ENCODE assay signal across 8 mouse cellular contexts in genomic region chr3:88141439-88141786, GRCm38 (mm10). TPM values are rescaled to one million over a fixed set of nuclear protein-coding genes. Genes with fewer than 3 reads are reported as not detected.
DNase-seq lines count a peak whose midpoint lies in the region; ATAC-seq and TF ChIP-seq lines count a peak whose summit lies in the region.

No protein-coding gene starts in this region.

- H3K9me3 ChIP-seq in hindbrain, embryonic 12.5 days (replicated peaks): no peaks in the 10 kb centered on the region
- H3K9me3 ChIP-seq in liver, embryonic 11.5 days (ENCODE audit: control insufficient read depth, low read length): no peaks in the 10 kb centered on the region

- H3K9ac ChIP-seq in hindbrain, embryonic 12.5 days: peak overlapping the region; percentile 41; the same call in 1 of the 2 replicates
- peak overlapping the region; percentile 95 for H3K9ac ChIP-seq in liver, embryonic 11.5 days (ENCODE audit: low read depth, low read length)

- H3K4me2 ChIP-seq in hindbrain, embryonic 12.5 days (replicated peaks): peak overlapping the region; percentile 93
- peak overlapping the region; percentile 96 for H3K4me2 ChIP-seq in liver, embryonic 11.5 days

- H3K27ac ChIP-seq in layer of hippocampus, adult 2 months: peak overlapping the region; percentile 96
- peak overlapping the region; percentile 98 for H3K27ac ChIP-seq in embryonic fibroblast, embryonic 13.5 days (ENCODE audit: insufficient read depth, low read length)
- peak overlapping the region; percentile 98 for H3K27ac ChIP-seq in hindbrain, embryonic 12.5 days
- peak overlapping the region; percentile 95 for H3K27ac ChIP-seq in liver, embryonic 11.5 days (ENCODE audit: low read depth, low read length)

- TF ChIP-seq POLR2A in embryonic fibroblast, embryonic 13.5 days (IDR thresholded peaks at IDR 0.05; ENCODE audit: low read depth, low read length): peak; percentile 40; the same call in 1 of the 2 replicates

- no peak for TF ChIP-seq CTCF in layer of hippocampus, adult 2 months (conservative IDR thresholded peaks at IDR 0.05)
- no peak for TF ChIP-seq CTCF in embryonic fibroblast, embryonic 13.5 days (IDR thresholded peaks at IDR 0.05; ENCODE audit: borderline replicate concordance, insufficient read depth, low read length)

- H3K4me1 ChIP-seq in embryonic fibroblast, embryonic 13.5 days (ENCODE audit: control insufficient read depth, insufficient read depth, low read length): peaks cover 26% of the 10 kb centered on the region
- H3K4me1 ChIP-seq in hindbrain, embryonic 12.5 days: peaks cover 55% of the 10 kb centered on the region
- H3K4me1 ChIP-seq in liver, embryonic 11.5 days (replicated peaks; ENCODE audit: control insufficient read depth, insufficient read depth, low read length): peaks cover 53% of the 10 kb centered on the region

- ATAC-seq in hindbrain, embryonic 12.5 days (ENCODE audit: low FRiP score): no peak
- no peak for ATAC-seq in liver, embryonic 11.5 days (replicated peaks; ENCODE audit: low FRiP score)

- no peak for DNase-seq in layer of hippocampus, adult 2 months (ENCODE audit: low spot score in 2 of 2)
- DNase-seq in layer of hippocampus, postnatal 25 days (ENCODE audit: extremely low spot score in 1 of 2, low spot score in 1 of 2): no peak
- DNase-seq in liver, embryonic 11.5 days (ENCODE audit: low spot score): no peak
- DNase-seq in neural tube, embryonic 10.5 days (ENCODE audit: extremely low spot score, low spot score): peak; percentile 44
- DNase-seq in urinary bladder, postnatal 10 days (ENCODE audit: low spot score): no peak
- DNase-seq in MN1 (ENCODE audit: low spot score): no peak

- H3K36me3 ChIP-seq in hindbrain, embryonic 12.5 days: no peaks in the 10 kb centered on the region
- H3K36me3 ChIP-seq in liver, embryonic 11.5 days (ENCODE audit: control insufficient read depth, insufficient read depth, low read length): no peaks in the 10 kb centered on the region

- peaks cover 23% of the 10 kb centered on the region for H3K27me3 ChIP-seq in hindbrain, embryonic 12.5 days
- H3K27me3 ChIP-seq in liver, embryonic 11.5 days (replicated peaks; ENCODE audit: control insufficient read depth, insufficient read depth, low read length): no peaks in the 10 kb centered on the region

- peak overlapping the region; percentile 63 for H3K4me3 ChIP-seq in layer of hippocampus, adult 2 months
- H3K4me3 ChIP-seq in embryonic fibroblast, embryonic 13.5 days (ENCODE audit: insufficient read depth, low read length): peak overlapping the region; percentile 54; the same call in 1 of the 2 replicates
- peak overlapping the region; percentile 96 for H3K4me3 ChIP-seq in hindbrain, embryonic 12.5 days
- peak overlapping the region; percentile 89 for H3K4me3 ChIP-seq in liver, embryonic 11.5 days (ENCODE audit: low read depth, low read length)

- WGBS in hindbrain, embryonic 12.5 days: 15% methylated on average over 9 of the region's 9 CpGs
- 9% methylated on average over 9 of the region's 9 CpGs for WGBS in liver, embryonic 11.5 days

RNA-seq across cellular contexts. Expression of gene Mef2d, which starts 0.8 kb away (rescaled TPM):
- total RNA-seq in layer of hippocampus, adult 2 months (2021): 100 to 1,000 TPM; 206 to 210 TPM
- total RNA-seq in layer of hippocampus, postnatal 25 days (2021): 100 to 1,000 TPM; 179 to 212 TPM
- 49.1 and 57.0 TPM in 2 replicates for polyA plus RNA-seq in embryonic fibroblast, embryonic 13.5 days (2011; ENCODE audit: insufficient read length, low read depth, missing spikeins)
- polyA plus RNA-seq in hindbrain, embryonic 12.5 days (2016; fragmentation: Nextera tagmentation; extraction: Ambion mirVana): 17.7 and 20.7 TPM in 2 replicates
- 27.6 and 28.0 TPM in 2 replicates for polyA plus RNA-seq in liver, embryonic 11.5 days (2014; fragmentation: Nextera tagmentation; extraction: Ambion mirVana)

RNA-seq across cellular contexts. Expression of gene Iqgap3, which starts 59.6 kb away (rescaled TPM):
- total RNA-seq in layer of hippocampus, adult 2 months (2021): under 1 TPM; 0.25 to 0.59 TPM
- total RNA-seq in layer of hippocampus, postnatal 25 days (2021): under 1 TPM; 0.42 to 0.52 TPM
- 14.8 and 20.1 TPM in 2 replicates for polyA plus RNA-seq in embryonic fibroblast, embryonic 13.5 days (2011; ENCODE audit: insufficient read length, low read depth, missing spikeins)
- polyA plus RNA-seq in hindbrain, embryonic 12.5 days (2016; fragmentation: Nextera tagmentation; extraction: Ambion mirVana): 14.7 and 14.9 TPM in 2 replicates
- polyA plus RNA-seq in liver, embryonic 11.5 days (2014; fragmentation: Nextera tagmentation; extraction: Ambion mirVana): 16.8 and 19.1 TPM in 2 replicates
